Mouse (Mus musculus) liver, postnatal 0 days (tissue): ENCODE data around the gene Fam189a1. TPM values are rescaled to one million over a fixed set of nuclear protein-coding genes. Genes with fewer than 3 reads are reported as not detected.
A peak's percentile ranks its signal among the peaks of the same experiment; 100 is the strongest.

Experiments used
- ATAC-seq: fragments of 200-750 bp; cut with Nextera tagmentation; 2 replicates; pipeline ENCODE4 v1.8.0; 2017; ENCODE audit warnings: mild to moderate bottlenecking, moderate library complexity
- DNase-seq: peaks from one replicate; pipeline ENCODE4 v3.0.0-alpha.2; 2016
- H3K27ac ChIP-seq: fragments of 300-500 bp; sonication (generic); 2 replicates; pipeline ENCODE4 v1.5.1; 2014; ENCODE audit warnings: antibody characterized with exemption, moderate library complexity, mild to moderate bottlenecking, low read depth
- H3K27me3 ChIP-seq: fragments of 300-500 bp; sonication (generic); 2 replicates; pipeline ENCODE4 v1.6.1; 2014; ENCODE audit warnings: low read length, control low read depth, mixed read lengths; ENCODE audit not compliant: insufficient read depth
- H3K36me3 ChIP-seq: fragments of 300-500 bp; sonication (generic); replicated peaks from 2 replicates; pipeline ENCODE4 v1.6.1; 2014; ENCODE audit warnings: mild to moderate bottlenecking, control low read depth, low read length, moderate library complexity, mixed read lengths; ENCODE audit not compliant: insufficient read depth
- H3K4me1 ChIP-seq: fragments of 300-500 bp; sonication (generic); 2 replicates; pipeline ENCODE4 v1.6.1; 2014; ENCODE audit warnings: antibody characterized with exemption, mild to moderate bottlenecking, control low read depth; ENCODE audit not compliant: insufficient read depth
- H3K4me2 ChIP-seq: fragments of 300-500 bp; sonication (generic); 2 replicates; pipeline ENCODE4 v1.6.1; 2014; ENCODE audit warnings: low read depth, mild to moderate bottlenecking, low read length, moderate library complexity, mixed read lengths
- H3K4me3 ChIP-seq: fragments of 300-500 bp; sonication (generic); 2 replicates; pipeline ENCODE4 v1.5.1; 2014; ENCODE audit warnings: low read depth, low read length
- H3K9ac ChIP-seq: fragments of 300-500 bp; sonication (generic); replicated peaks from 2 replicates; pipeline ENCODE4 v1.6.1; 2014; ENCODE audit warnings: mild to moderate bottlenecking, moderate library complexity
- H3K9me3 ChIP-seq: fragments of 300-500 bp; sonication (generic); 2 replicates; pipeline ENCODE4 v1.6.1; 2016; ENCODE audit warnings: mild to moderate bottlenecking, control low read depth, low read length, mixed read lengths
- CTCF ChIP-seq: sonication (generic); IDR thresholded peaks from 2 replicates; pipeline ENCODE4 v1.5.1; 2016; ENCODE audit warnings: antibody characterized with exemption, low read depth
- EP300 ChIP-seq: IDR thresholded peaks from 2 replicates; pipeline ENCODE4 v1.6.1; 2016; ENCODE audit warnings: antibody characterized with exemption, low read depth, mild to moderate bottlenecking
- WGBS: fragments of 180-500 bp; shearing (Covaris S2); extraction: QIAGEN DNeasy Blood & Tissue Kit; methylation state at CpG from one replicate; pipeline ENCODE4 v1.1.7; 2014; ENCODE audit not compliant: insufficient replicate concordance; 5-methylcytosine and 5-hydroxymethylcytosine counted together
- microRNA-seq: library from miRNA; unstranded; fragments of <30 nt; microRNA quantifications from one replicate; pipeline ENCODE4, GENCODE M21; 2016
- polyA plus RNA-seq: library from polyadenylated mRNA; unstranded; fragments of >200 nt; fragmentation: Nextera tagmentation; extraction: Ambion mirVana; gene quantifications from 2 replicates; pipeline ENCODE4 v1.2.1, GENCODE M21; 2015

Fam189a1 gene
- polyA plus RNA-seq, 1 experiment from 2014 or later: 0.36 TPM

DNA sequence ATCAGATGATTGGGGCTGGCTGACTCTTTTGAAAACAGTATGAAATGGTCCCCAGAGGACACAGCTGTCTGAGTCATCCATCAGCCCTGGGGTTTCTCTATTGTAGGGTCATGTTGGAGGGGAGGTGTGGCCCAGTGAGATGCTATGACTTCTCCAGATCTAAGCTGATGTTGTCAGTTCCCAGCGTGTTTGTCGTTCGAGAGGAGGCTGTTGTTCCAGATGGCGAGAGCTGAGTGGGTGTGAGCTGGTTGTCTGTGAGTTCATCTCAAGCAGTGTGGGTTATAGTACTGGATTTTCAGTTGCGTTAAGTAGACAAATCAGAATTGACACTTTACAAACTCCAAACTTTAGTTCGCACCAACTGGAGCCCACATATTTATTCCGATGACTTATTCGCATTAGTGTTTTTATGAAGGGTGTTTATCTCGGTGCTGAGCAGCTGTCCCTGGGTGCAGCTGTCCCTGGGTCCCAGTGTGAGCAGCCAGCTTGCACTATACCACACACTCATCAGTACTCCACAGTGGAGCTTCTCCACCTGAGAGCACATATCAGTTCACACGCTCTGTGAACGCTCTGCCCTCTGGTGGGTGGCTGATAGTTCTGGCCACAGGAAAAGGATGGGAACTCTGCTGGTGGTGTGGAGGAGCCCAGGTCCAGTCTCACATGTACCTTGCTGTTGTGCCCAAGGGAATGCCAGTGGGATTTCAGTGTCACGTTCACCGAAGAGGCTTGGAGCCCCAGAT, 446.7 kb downstream of the Fam189a1 start:
- Histone ChIP-seq H3K27ac (no peak overlapping the region), H3K4me2 (no peak overlapping the region), H3K4me1 (no peaks in the 10 kb centered on the region), H3K36me3 (no peaks in the 10 kb centered on the region), H3K4me3 (no peak overlapping the region), H3K9ac (no peak overlapping the region), H3K9me3 (no peaks in the 10 kb centered on the region), H3K27me3 (no peaks in the 10 kb centered on the region)
- ATAC-seq: no peak
- TF ChIP-seq EP300 (no peak), CTCF (peak; percentile 35)
- WGBS: 77% methylated on average over 13 of the region's 13 CpGs
- DNase-seq: no peak

DNA sequence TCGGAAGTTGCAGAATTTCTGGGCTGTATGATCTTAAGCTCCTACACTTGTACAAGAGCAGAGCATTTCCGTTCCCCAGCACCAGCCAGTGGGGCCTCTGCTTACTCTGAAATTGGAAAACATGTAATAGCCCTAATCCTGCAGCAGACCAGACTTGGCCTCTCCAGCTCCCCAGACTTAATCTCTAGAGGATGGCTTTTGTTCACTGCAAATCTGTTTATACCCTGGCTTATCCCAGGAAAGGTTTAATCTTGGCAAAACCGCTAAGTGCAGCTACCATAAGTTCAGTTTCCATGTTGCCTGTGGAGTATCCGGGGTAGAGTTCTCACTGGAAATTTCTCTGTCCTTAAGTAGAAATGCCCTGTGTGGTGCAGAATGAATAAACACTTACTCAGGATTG, 448.2 kb downstream of the Fam189a1 start:
- no peak overlapping the region for H3K9ac ChIP-seq
- no peak for TF ChIP-seq CTCF
- no peak for TF ChIP-seq EP300
- 71% methylated on average over 4 of the region's 4 CpGs for WGBS
- H3K36me3 ChIP-seq: no peaks in the 10 kb centered on the region
- no peaks in the 10 kb centered on the region for H3K4me1 ChIP-seq
- H3K4me2 ChIP-seq: no peak overlapping the region
- DNase-seq: no peak
- ATAC-seq: no peak
- H3K27ac ChIP-seq: no peak overlapping the region
- no peaks in the 10 kb centered on the region for H3K27me3 ChIP-seq
- H3K4me3 ChIP-seq: no peak overlapping the region
- no peaks in the 10 kb centered on the region for H3K9me3 ChIP-seq

Small RNA genes within 50 kb of the gene (microRNA-seq; reads per million reads assigned to microRNA genes)
- not detected for gene Gm25249
